Mouse (Mus musculus) urinary bladder, postnatal 4 days (tissue): ENCODE results near the gene Vmn2r79.
"Not testable (repeated sequence)": the region's sequence is repeated elsewhere in the genome, so short reads cannot be mapped to it uniquely, and the experiment has no call there.

Source experiments
- DNase-seq, 2 experiments: peaks; one replicate each; pipeline ENCODE4 v3.0.0; 2021 to 2022; ENCODE audit warnings: low spot score in 2 of 2

The Vmn2r79 gene

DNA sequence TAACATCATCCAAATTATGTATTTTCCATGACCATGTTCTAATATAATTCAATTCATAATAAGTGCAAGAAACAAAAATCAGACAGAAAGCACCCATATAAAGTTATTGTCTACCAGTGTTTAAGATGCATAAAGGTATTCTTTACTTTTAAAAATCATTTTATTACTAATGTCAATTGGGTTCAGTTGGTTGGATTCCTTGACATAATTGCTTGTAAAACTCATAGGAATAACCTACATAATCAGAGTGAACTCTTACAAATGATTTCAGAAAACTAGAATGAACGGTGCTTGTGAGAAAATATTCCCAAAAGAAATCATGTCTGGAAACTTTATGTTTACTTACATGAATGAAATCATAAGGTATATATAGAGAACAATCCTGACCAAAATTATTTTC is at the start of gene Vmn2r79:
Vmn2r79 (plus strand) TSS at position 301 of the 400 bp plus-strand sequence.
- not testable (repeated sequence) for DNase-seq

DNA sequence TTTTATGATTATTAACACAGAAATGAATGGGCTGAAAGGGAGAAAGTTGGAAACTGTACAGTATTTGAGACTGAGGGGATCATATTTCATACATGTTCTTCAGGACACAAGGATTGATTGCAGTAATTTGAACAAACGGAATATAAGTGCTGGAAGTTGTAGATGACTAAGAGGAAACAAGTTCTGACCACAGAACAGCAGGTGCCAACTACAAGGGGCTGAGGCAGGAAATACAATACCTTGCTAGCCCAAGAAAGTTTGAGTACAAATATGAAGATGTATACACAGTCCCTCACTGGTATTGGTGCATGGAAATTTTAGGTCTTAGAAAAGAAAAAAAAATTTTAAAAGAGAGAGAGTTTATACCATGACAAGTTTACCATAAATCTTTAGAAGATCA is 1.2 kb upstream of the Vmn2r79 start:
- DNase-seq, result no peak

- DNase-seq, result not testable (repeated sequence)
Observed at GRCm38 (mm10) chr7:87026486-87026885, 30.6 kb downstream of the Vmn2r79 start.

GRCm38 (mm10) chr7:87063576-87063975 is 67.7 kb downstream of the Vmn2r79 start:
- DNase-seq, result no peak
